Mouse (Mus musculus) heart, embryonic 15.5 days (tissue): ENCODE results near the gene Prss27. TPM values are rescaled to one million over a fixed set of nuclear protein-coding genes. Genes with fewer than 3 reads are reported as not detected.

Experiments
- ATAC-seq: fragments of 200-750 bp; cut with Nextera tagmentation; replicated peaks from 2 replicates; pipeline ENCODE4 v1.8.0; 2017; ENCODE audit warnings: low read depth, moderate TSS enrichment; ENCODE audit not compliant: insufficient number of reproducible peaks, insufficient read depth, low FRiP score
- H3K27ac ChIP-seq: fragments of 300-500 bp; sonication (generic); 2 replicates; pipeline ENCODE4 v1.5.1; 2015; ENCODE audit warnings: mild to moderate bottlenecking, inconsistent platforms
- H3K27me3 ChIP-seq: fragments of 300-500 bp; sonication (generic); 2 replicates; pipeline ENCODE4 v1.6.1; 2015; ENCODE audit warnings: inconsistent platforms
- H3K36me3 ChIP-seq: fragments of 300-500 bp; sonication (generic); 2 replicates; pipeline ENCODE4 v1.6.1; 2015; ENCODE audit warnings: mild to moderate bottlenecking, inconsistent platforms
- H3K4me1 ChIP-seq: fragments of 300-500 bp; sonication (generic); replicated peaks from 2 replicates; pipeline ENCODE4 v1.6.1; 2015; ENCODE audit warnings: inconsistent platforms
- H3K4me2 ChIP-seq: fragments of 300-500 bp; sonication (generic); 2 replicates; pipeline ENCODE4 v1.6.1; 2015; ENCODE audit warnings: inconsistent platforms, mild to moderate bottlenecking, moderate library complexity
- H3K4me3 ChIP-seq: fragments of 300-500 bp; sonication (generic); 2 replicates; pipeline ENCODE4 v1.5.1; 2015; ENCODE audit warnings: mild to moderate bottlenecking, inconsistent platforms
- H3K9ac ChIP-seq: fragments of 300-500 bp; sonication (generic); 2 replicates; pipeline ENCODE4 v1.6.1; 2015; ENCODE audit warnings: mild to moderate bottlenecking, inconsistent platforms
- H3K9me3 ChIP-seq: fragments of 300-500 bp; sonication (generic); replicated peaks from 2 replicates; pipeline ENCODE4 v1.6.1; 2016; ENCODE audit warnings: inconsistent platforms
- WGBS: fragments of 180-500 bp; shearing (Covaris S2); methylation state at CpG from one replicate; pipeline ENCODE4 v1.1.7; 2015; ENCODE audit warnings: mixed read lengths; 5-methylcytosine and 5-hydroxymethylcytosine counted together
- polyA plus RNA-seq: library from polyadenylated mRNA; unstranded; fragments of >200 nt; fragmentation: Nextera tagmentation; extraction: Ambion mirVana; gene quantifications from 2 replicates; pipeline ENCODE4 v1.2.1, GENCODE M21; 2015

Prss27 gene
- polyA plus RNA-seq, 1 experiment from 2014 or later: not detected

GRCm38 (mm10) chr17:24006930-24007329 is 31.0 kb upstream of the Prss27 start:
- WGBS: 42% methylated on average over 2 of the region's 2 CpGs

GRCm38 (mm10) chr17:24007391-24007790 is 30.6 kb upstream of the Prss27 start:
- H3K9ac ChIP-seq: no peak overlapping the region
- H3K27me3 ChIP-seq: no peaks in the 10 kb centered on the region
- WGBS: 47% methylated on average over 1 of the region's 1 CpGs
- H3K4me3 ChIP-seq: no peak overlapping the region
- no peaks in the 10 kb centered on the region for H3K4me1 ChIP-seq
- no peaks in the 10 kb centered on the region for H3K9me3 ChIP-seq
- no peak for ATAC-seq
- H3K36me3 ChIP-seq: no peaks in the 10 kb centered on the region
- H3K4me2 ChIP-seq: no peak overlapping the region
- H3K27ac ChIP-seq: no peak overlapping the region

More at GRCm38 (mm10) chr17:24006930-24007329, 31.0 kb upstream of the Prss27 start:
- ATAC-seq: no peak
- no peak overlapping the region for H3K9ac ChIP-seq
- H3K27ac ChIP-seq: no peak overlapping the region
- no peaks in the 10 kb centered on the region for H3K4me1 ChIP-seq
- no peak overlapping the region for H3K4me3 ChIP-seq
- H3K27me3 ChIP-seq: no peaks in the 10 kb centered on the region
- H3K9me3 ChIP-seq: no peaks in the 10 kb centered on the region
- H3K36me3 ChIP-seq: no peaks in the 10 kb centered on the region
- no peak overlapping the region for H3K4me2 ChIP-seq

GRCm38 (mm10) chr17:24008105-24008504 is 29.8 kb upstream of the Prss27 start:
- 65% methylated on average over 4 of the region's 4 CpGs for WGBS
- ATAC-seq: no peak
- H3K9ac ChIP-seq: no peak overlapping the region

GRCm38 (mm10) chr17:24009617-24010016 is 28.3 kb upstream of the Prss27 start:
- H3K36me3 ChIP-seq: no peaks in the 10 kb centered on the region
- no peak for ATAC-seq
- H3K27ac ChIP-seq: no peak overlapping the region
- H3K9ac ChIP-seq: no peak overlapping the region
- no peaks in the 10 kb centered on the region for H3K9me3 ChIP-seq
- H3K4me2 ChIP-seq: no peak overlapping the region
- no peak overlapping the region for H3K4me3 ChIP-seq
- WGBS: 56% methylated on average over 5 of the region's 5 CpGs
- no peaks in the 10 kb centered on the region for H3K4me1 ChIP-seq
- H3K27me3 ChIP-seq: no peaks in the 10 kb centered on the region

More at GRCm38 (mm10) chr17:24008105-24008504, 29.8 kb upstream of the Prss27 start:
- Histone ChIP-seq H3K36me3 (no peaks in the 10 kb centered on the region), H3K4me3 (no peak overlapping the region), H3K27ac (no peak overlapping the region), H3K4me2 (no peak overlapping the region), H3K27me3 (no peaks in the 10 kb centered on the region), H3K4me1 (no peaks in the 10 kb centered on the region), H3K9me3 (no peaks in the 10 kb centered on the region)

GRCm38 (mm10) chr17:24012921-24013320 is 25.0 kb upstream of the Prss27 start:
- Histone ChIP-seq H3K36me3 (no peaks in the 10 kb centered on the region), H3K9ac (no peak overlapping the region), H3K27me3 (no peaks in the 10 kb centered on the region), H3K4me1 (no peaks in the 10 kb centered on the region), H3K9me3 (no peaks in the 10 kb centered on the region), H3K27ac (no peak overlapping the region), H3K4me2 (no peak overlapping the region), H3K4me3 (no peak overlapping the region)
- ATAC-seq: no peak
- WGBS: 74% methylated on average over 2 of the region's 2 CpGs

GRCm38 (mm10) chr17:24014433-24014965 is 23.4 kb upstream of the Prss27 start:
- Histone ChIP-seq H3K9me3 (no peaks in the 10 kb centered on the region), H3K27me3 (no peaks in the 10 kb centered on the region), H3K4me1 (no peaks in the 10 kb centered on the region), H3K4me2 (no peak overlapping the region), H3K9ac (no peak overlapping the region), H3K27ac (no peak overlapping the region), H3K4me3 (no peak overlapping the region), H3K36me3 (no peaks in the 10 kb centered on the region)
- ATAC-seq: no peak
- WGBS: 73% methylated on average over 5 of the region's 5 CpGs

- H3K36me3 ChIP-seq: no peaks in the 10 kb centered on the region
- ATAC-seq: no peak
- no peak overlapping the region for H3K9ac ChIP-seq
- no peaks in the 10 kb centered on the region; the same call in 1 of the 2 replicates for H3K27me3 ChIP-seq
- no peak overlapping the region for H3K4me3 ChIP-seq
- no peak overlapping the region for H3K27ac ChIP-seq
- no peak overlapping the region for H3K4me2 ChIP-seq
- WGBS: 26% methylated on average over 14 of the region's 14 CpGs
- no peaks in the 10 kb centered on the region for H3K9me3 ChIP-seq
- H3K4me1 ChIP-seq: no peaks in the 10 kb centered on the region
These were observed 22.2 kb upstream of the Prss27 start for GRCm38 (mm10) chr17:24015727-24016126.

- Histone ChIP-seq H3K4me2 (no peak overlapping the region), H3K9me3 (no peaks in the 10 kb centered on the region), H3K4me3 (no peak overlapping the region), H3K36me3 (no peaks in the 10 kb centered on the region), H3K9ac (no peak overlapping the region), H3K27me3 (no peaks in the 10 kb centered on the region; the same call in 1 of the 2 replicates), H3K4me1 (peaks cover 6% of the 10 kb centered on the region), H3K27ac (no peak overlapping the region)
- WGBS: 59% methylated on average over 6 of the region's 6 CpGs
- 0 out of 2 replicates have a peak, but pooled peaks have one; percentile 10 for ATAC-seq
These were observed 17.2 kb upstream of the Prss27 start for GRCm38 (mm10) chr17:24020696-24021095.

- ATAC-seq: 0 out of 2 replicates have a peak, but pooled peaks have one; percentile 50
- Histone ChIP-seq H3K27ac (no peak overlapping the region), H3K4me2 (no peak overlapping the region), H3K27me3 (no peaks in the 10 kb centered on the region; the same call in 1 of the 2 replicates), H3K9ac (no peak overlapping the region; the same call in 1 of the 2 replicates), H3K4me1 (peaks cover 6% of the 10 kb centered on the region), H3K36me3 (no peaks in the 10 kb centered on the region), H3K4me3 (no peak overlapping the region), H3K9me3 (no peaks in the 10 kb centered on the region)
- 47% methylated on average over 5 of the region's 5 CpGs for WGBS
These were observed 16.4 kb upstream of the Prss27 start for GRCm38 (mm10) chr17:24021375-24022199.

GRCm38 (mm10) chr17:24029477-24029876 is 8.5 kb upstream of the Prss27 start:
- WGBS: 68% methylated on average over 7 of the region's 7 CpGs
- no peak for ATAC-seq
- Histone ChIP-seq H3K4me1 (no peaks in the 10 kb centered on the region), H3K4me2 (no peak overlapping the region), H3K27ac (no peak overlapping the region), H3K9ac (no peak overlapping the region), H3K4me3 (no peak overlapping the region), H3K27me3 (no peaks in the 10 kb centered on the region), H3K36me3 (no peaks in the 10 kb centered on the region), H3K9me3 (no peaks in the 10 kb centered on the region)

GRCm38 (mm10) chr17:24030551-24030950 is 7.4 kb upstream of the Prss27 start:
- Histone ChIP-seq H3K9me3 (no peaks in the 10 kb centered on the region), H3K4me1 (peaks cover 4% of the 10 kb centered on the region; the same call in 1 of the 2 replicates), H3K27ac (no peak overlapping the region), H3K36me3 (no peaks in the 10 kb centered on the region), H3K9ac (no peak overlapping the region), H3K4me3 (no peak overlapping the region), H3K4me2 (no peak overlapping the region), H3K27me3 (no peaks in the 10 kb centered on the region)
- WGBS: 87% methylated on average over 22 of the region's 22 CpGs
- no peak for ATAC-seq
